Mouse (Mus musculus) c-Kit-positive CD71-positive TER-119-negative erythroid progenitor cells, embryonic 14.5 days (primary cell): ENCODE measurements around the gene Ivd.

Experiments
- DNase-seq: peaks from one replicate; pipeline ENCODE4 v3.0.0-alpha.2; 2013; ENCODE audit warnings: low read depth

The Ivd gene

DNA sequence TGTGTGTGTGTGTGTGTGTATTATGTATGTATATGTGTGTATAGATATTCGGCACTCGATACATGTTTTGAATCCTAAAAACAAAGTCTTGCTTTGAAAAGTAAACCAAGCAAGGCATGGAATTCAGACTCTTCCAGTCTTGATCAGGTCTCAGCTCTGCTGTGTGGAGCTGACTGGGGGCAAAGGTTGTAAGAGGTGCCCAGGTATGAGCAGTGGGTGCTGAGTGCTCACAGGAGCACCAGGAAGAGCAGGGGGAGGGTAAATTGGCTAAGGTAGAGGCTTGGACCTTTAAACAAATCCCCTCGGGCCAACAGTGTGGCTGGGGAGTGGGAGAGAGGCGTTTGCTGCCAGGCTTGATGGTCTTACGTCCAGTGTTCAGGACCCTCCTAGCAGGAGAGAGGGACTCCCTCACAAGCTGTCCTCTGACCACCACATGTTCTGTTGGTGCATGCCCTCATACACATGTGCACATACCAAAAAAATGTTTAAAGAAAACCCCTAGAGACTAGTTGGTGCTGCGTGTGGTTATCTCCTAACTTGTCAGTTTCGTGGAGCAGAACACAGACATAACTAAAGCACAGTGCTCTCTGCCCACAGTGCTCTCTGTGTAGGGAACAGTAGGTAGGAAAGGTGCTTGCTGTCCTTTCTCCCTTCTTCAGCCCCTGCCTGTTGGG is 49.0 kb downstream of the Ivd start:
- DNase-seq = no peak

- DNase-seq = no peak
These were observed 51.0 kb downstream of the Ivd start for GRCm38 (mm10) chr2:118912706-118913105.

- DNase-seq = no peak
These were observed 52.0 kb downstream of the Ivd start for GRCm38 (mm10) chr2:118913551-118914276.

DNA sequence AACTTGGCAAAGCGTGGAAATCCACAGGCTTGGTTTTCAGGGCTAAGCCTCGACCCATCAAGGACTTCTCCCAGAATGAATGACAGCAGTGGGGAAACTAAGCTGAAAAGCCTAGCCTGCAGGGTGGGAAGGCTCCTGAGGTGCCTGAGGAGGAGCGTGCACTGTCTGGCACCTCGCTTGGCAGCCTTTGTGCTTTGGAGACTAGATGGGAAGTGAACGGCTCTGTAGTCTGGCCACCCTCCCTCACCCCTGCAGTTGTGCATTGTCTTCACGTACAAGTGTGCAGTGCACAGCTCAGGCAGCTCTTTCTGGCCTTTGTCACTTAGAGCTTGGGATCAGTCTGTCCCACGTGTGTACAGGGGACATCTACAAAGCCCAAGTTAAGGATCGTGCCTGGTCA is 52.9 kb downstream of the Ivd start:
- no peak for DNase-seq

GRCm38 (mm10) chr2:118916436-118916835 is 54.7 kb downstream of the Ivd start:
- DNase-seq = no peak

DNA sequence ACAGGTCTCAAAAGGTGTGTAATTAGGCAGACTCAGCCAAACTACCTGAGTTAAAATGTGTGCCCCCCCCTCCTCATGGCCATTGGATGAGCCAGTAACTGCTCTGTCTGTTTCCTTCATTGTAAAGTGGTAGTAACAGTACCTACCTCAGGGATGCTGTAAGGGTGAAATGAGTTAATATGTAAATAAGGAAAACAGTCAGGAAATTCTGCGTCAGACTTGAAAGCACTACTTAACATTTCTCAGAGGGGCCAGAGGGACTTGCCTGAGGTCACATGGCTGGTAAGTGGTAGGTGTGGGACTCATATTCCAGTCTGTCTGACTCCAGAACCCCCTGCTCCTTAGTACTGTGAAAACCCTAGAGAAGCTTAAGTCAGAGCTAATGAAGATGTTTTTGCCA is 56.8 kb downstream of the Ivd start:
- no peak for DNase-seq

DNA sequence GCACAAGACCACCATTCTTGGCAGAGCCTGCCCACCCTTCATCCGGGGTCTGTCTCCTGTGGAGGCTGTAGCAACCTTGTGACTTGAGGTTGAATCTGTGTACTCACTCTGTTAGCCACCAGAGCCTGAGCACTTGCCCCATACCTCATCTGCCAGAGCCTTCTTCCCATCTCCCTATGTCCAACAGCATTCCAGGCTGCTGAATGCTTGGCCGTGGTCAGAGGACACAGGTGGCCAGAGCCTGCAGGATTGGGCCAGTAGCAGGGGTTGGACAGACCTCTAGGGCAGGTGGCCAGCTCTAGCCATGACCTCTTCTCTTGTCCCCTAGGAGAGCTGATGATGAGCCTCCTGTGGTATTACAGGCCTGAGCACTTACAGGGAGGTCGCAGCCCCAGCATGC is 58.7 kb downstream of the Ivd start:
- DNase-seq = no peak

DNA sequence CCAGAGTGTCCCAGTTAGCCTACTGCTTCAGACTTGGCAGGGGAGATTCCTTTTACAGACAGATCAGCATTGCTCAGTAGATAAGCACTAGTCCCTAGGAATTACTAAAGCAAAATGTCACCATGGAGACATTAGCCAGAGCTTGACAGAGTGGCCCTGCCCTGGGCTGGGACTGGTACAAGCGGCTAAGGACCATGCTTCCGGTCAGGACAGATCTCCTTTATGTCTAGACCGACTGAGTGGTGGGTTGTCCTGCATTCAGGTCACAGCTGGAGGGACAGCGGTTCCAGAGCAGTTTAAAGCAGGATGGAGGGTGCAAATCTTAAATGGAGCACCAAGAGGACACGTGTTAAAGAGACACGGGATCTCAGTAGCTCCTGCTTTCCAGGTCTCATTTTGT is 64.2 kb downstream of the Ivd start:
- DNase-seq = no peak

GRCm38 (mm10) chr2:118926361-118926997 is 64.7 kb downstream of the Ivd start, which contains the start of gene Chst14:
TSS of gene Chst14 (plus strand) at chr2:118926496.
- no peak for DNase-seq

GRCm38 (mm10) chr2:118926998-118927739 is 65.4 kb downstream of the Ivd start:
- no peak for DNase-seq
